Mouse (Mus musculus): ENCODE data around the gene Fam166a. TPM values are rescaled to one million over a fixed set of nuclear protein-coding genes. Genes with fewer than 3 reads are reported as not detected.

Fam166a gene
- polyA plus RNA-seq, 1 experiment from 2014 or later, result 0.89 TPM

DNA sequence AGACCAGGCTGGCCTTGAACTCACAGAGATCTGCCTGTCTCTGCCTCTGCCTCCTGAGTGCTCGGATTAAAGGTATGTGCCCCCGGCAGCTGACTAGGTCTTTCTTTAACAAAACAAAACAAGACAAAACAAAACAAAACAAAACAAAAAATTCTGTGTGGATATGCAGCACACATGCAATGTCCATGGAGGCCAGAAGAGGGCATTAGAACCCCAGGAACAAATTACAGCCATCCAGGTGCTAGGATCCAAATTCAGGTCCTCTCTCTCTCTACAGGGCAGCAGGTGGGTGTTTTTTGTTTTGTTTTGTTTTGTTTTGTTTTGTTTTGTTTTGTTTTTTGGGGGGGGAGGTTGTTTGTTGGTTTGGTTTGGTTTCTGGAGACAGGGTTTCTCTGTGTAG lies 40.3 kb downstream of the Fam166a start:
- Histone ChIP-seq H3K4me3 (no peak overlapping the region), H3K9me3 (no peaks in the 10 kb centered on the region), H3K4me2 (no peak overlapping the region), H3K4me1 (replicated peaks) (peaks cover 38% of the 10 kb centered on the region), H3K27me3 (peaks cover 5% of the 10 kb centered on the region), H3K9ac (no peak overlapping the region), H3K27ac (replicated peaks) (no peak overlapping the region), H3K36me3 (no peaks in the 10 kb centered on the region)
- WGBS, result 54% methylated on average over 2 of the region's 2 CpGs
- no peak for ATAC-seq (ENCODE audit: low read depth)

DNA sequence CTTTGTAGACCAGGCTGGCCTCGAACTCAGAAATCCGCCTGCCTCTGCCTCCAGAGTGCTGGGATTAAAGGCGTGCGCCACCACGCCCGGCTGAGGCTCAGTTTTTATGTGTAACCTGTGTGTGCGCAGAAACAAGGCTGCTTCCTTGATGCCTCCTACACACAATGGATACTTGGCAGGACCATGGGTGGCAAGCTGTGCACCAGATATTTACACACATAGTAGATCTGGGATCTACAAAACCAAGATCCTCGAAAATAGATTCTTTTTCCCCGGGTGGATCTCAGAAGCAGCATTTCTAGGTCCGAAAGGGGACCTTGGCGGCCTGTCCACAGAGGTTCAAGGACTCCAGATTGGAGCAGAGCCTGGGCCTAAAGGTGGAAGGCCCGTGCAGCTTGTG lies 43.3 kb downstream of the Fam166a start:
- peaks cover 47% of the 10 kb centered on the region for H3K4me1 ChIP-seq (replicated peaks)
- H3K27ac ChIP-seq (replicated peaks), result peak overlapping the region; percentile 68
- H3K4me2 ChIP-seq, result peak overlapping the region; percentile 94
- H3K36me3 ChIP-seq, result no peaks in the 10 kb centered on the region
- WGBS, result 57% methylated on average over 12 of the region's 12 CpGs
- H3K27me3 ChIP-seq, result peaks cover 13% of the 10 kb centered on the region
- no peaks in the 10 kb centered on the region for H3K9me3 ChIP-seq
- H3K4me3 ChIP-seq, result peak overlapping the region; percentile 81
- peak; percentile 2; the same call in 1 of the 2 replicates for ATAC-seq (ENCODE audit: low read depth)
- H3K9ac ChIP-seq, result peak overlapping the region; percentile 62

DNA sequence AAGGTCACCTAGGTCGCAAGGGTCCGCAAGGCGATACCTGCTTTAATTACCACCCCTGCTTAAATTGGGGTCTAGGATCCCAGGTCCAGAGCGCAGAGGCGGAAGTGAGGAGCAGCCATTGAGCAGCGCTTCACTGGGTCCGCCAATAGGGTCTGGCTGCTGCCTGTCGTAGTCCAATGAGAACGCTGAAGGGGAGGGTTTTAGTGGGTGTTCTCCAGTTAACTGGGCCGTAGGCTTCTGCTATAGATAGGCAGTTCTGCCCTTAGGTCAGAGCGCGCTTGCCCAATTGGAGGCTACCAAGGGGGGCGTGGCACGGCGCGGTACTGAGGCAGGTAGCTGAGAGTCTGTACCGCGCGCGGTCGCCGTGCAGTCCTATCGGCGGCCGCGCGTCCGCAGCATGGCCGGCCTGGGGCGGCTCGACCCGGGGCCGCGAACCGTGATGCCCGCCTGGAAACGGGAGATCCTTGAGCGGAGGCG lies 43.8 kb downstream of the Fam166a start, which contains the start of gene Tprn:
Gene Tprn, plus strand, starts transcription at position 328 of the 477 bp plus-strand sequence.
- Histone ChIP-seq H3K4me3 (peak within 1 kb of the TSS; percentile 81), H3K4me1 (replicated peaks) (peaks cover 48% of the 10 kb centered on the region), H3K4me2 (peak within 1 kb of the TSS; percentile 94), H3K27me3 (peaks cover 13% of the 10 kb centered on the region), H3K9me3 (no peaks in the 10 kb centered on the region), H3K27ac (replicated peaks) (peak within 1 kb of the TSS; percentile 87), H3K36me3 (no peaks in the 10 kb centered on the region), H3K9ac (peak within 1 kb of the TSS; percentile 81)
- WGBS, result 1% methylated on average over 39 of the region's 39 CpGs
- peak; percentile 98 for ATAC-seq (ENCODE audit: low read depth)

DNA sequence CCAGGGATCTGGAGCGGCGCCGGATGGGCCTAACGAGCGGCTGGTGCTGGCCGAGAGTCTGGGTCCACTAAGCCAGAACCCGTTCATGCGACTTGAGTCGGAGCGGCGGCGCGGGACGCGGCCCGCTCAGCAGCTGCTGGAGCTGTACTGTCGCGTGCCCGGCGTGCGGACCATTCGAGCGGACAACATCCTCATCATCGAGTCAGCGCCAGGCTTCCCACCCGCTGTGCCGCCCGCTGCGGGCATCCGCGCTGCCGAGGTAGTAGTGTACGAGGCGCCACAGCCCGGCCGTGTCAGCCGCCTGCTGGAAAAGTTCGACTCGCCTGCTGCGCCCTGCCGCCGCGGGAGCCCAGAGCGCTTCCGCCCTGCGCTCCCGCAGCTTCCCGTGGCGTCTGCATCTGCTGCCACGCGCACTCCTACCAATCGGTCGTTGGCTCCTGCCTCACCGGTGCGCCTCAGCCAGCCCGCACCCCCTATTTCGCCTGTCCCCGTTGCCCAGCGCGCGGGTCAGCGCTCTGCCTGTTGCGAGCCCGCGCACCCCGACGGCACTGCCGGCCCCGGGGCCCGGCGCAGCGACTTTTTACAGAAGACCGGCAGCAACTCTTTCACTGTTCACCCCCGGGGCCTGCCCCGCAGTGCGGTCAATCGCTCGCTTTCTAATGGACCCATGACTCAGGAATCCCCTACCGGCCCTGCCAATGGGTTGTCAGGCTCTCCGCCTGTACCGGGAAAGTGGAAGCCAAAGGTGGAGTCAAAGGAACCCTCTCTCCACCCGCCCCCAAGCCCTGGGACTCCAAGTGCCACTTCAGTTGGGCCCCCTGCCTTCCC lies 44.5 kb downstream of the Fam166a start:
- no peaks in the 10 kb centered on the region for H3K36me3 ChIP-seq
- H3K27ac ChIP-seq (replicated peaks), result peak overlapping the region; percentile 87
- H3K4me1 ChIP-seq (replicated peaks), result peaks cover 54% of the 10 kb centered on the region
- H3K9me3 ChIP-seq, result no peaks in the 10 kb centered on the region
- ATAC-seq (ENCODE audit: low read depth), result peak; percentile 28
- WGBS, result under 1% methylated on average over 82 of the region's 82 CpGs
- H3K4me2 ChIP-seq, result peak overlapping the region; percentile 94
- H3K27me3 ChIP-seq, result peaks cover 13% of the 10 kb centered on the region
- H3K4me3 ChIP-seq, result peak overlapping the region; percentile 81
- peak overlapping the region; percentile 81 for H3K9ac ChIP-seq

GRCm38 (mm10) chr2:25263623-25264285 lies 45.2 kb downstream of the Fam166a start:
- WGBS, result 15% methylated on average over 12 of the region's 12 CpGs
- Histone ChIP-seq H3K36me3 (peaks cover 7% of the 10 kb centered on the region; the same call in 1 of the 2 replicates), H3K27me3 (peaks cover 13% of the 10 kb centered on the region), H3K9ac (peak overlapping the region; percentile 81), H3K4me3 (peak overlapping the region; percentile 81), H3K27ac (replicated peaks) (peak overlapping the region; percentile 87; the same call in 1 of the 2 replicates), H3K4me2 (peak overlapping the region; percentile 94), H3K4me1 (replicated peaks) (peaks cover 59% of the 10 kb centered on the region), H3K9me3 (no peaks in the 10 kb centered on the region)
- no peak for ATAC-seq (ENCODE audit: low read depth)

GRCm38 (mm10) chr2:25264286-25264660 lies 45.7 kb downstream of the Fam166a start:
- peaks cover 59% of the 10 kb centered on the region for H3K4me1 ChIP-seq (replicated peaks)

DNA sequence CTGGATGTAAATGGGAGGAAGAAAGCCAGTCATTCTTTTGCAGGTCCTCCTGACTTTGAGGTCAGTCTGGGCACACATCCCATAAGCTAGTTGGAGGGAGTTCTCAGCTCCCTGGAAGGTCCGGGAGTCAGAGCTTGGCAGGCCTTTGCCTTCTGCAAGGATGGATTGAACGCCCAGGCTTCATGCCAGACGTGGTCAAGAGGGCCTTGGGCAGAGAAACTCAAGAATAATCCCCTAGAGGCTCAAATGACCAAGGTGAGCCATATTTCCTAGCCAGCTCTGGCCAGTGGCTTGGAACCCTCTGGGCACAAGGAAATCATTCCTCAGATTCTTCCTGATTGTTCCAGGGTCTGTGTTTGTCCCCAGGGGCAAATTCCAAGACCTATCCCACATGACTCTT lies 46.3 kb downstream of the Fam166a start:
- 76% methylated on average over 3 of the region's 3 CpGs for WGBS
- Histone ChIP-seq H3K4me1 (replicated peaks) (peaks cover 59% of the 10 kb centered on the region), H3K36me3 (peaks cover 18% of the 10 kb centered on the region), H3K4me2 (peak overlapping the region; percentile 94), H3K27me3 (peaks cover 13% of the 10 kb centered on the region), H3K9me3 (no peaks in the 10 kb centered on the region), H3K4me3 (peak overlapping the region; percentile 81), H3K9ac (peak overlapping the region; percentile 81), H3K27ac (replicated peaks) (no peak overlapping the region)
- ATAC-seq (ENCODE audit: low read depth), result no peak

More at GRCm38 (mm10) chr2:25264286-25264660, 45.7 kb downstream of the Fam166a start:
- Histone ChIP-seq H3K36me3 (peaks cover 13% of the 10 kb centered on the region), H3K4me3 (peak overlapping the region; percentile 81), H3K9me3 (no peaks in the 10 kb centered on the region), H3K27ac (replicated peaks) (no peak overlapping the region), H3K27me3 (peaks cover 13% of the 10 kb centered on the region), H3K4me2 (peak overlapping the region; percentile 94), H3K9ac (peak overlapping the region; percentile 81)
- no peak for ATAC-seq (ENCODE audit: low read depth)
- WGBS, result 70% methylated on average over 5 of the region's 5 CpGs

DNA sequence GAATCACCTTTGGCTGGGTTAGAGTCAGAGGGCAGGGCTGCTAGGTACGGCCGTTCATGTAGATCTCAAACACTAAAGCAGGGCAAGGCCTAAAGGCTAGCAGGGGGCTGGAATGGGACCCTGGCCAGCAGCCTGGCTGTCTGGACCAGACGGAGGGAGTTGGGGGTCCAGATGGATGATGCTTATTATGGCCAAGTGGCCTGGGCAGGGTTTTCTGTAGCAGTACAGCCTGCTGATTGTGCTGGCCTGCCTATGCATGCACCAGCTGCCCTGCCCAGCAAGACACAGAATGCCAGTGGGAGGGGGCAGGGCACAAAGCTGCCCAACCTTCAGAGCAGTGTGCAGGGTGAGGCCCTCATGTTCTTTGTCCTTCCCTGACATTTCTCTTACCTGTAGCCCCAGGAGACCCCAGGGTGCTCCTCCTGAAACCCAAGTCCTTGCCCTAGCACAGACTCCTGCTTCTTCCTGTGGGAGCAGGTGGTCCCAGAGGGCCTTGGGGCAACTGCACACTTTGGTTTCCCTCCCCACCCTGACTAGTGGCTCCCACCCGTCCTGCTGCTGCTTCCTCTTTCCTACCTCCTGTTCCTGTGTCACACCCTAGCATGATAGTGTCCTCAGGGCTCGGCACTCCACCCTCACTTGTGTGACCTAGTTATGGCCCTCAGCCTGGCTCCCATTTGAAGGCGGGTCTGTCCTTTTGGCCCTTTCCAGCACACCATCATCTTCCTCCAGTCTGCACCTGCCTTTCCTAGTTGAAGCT lies 47.5 kb downstream of the Fam166a start:
- Histone ChIP-seq H3K27me3 (peaks cover 13% of the 10 kb centered on the region), H3K4me2 (peak overlapping the region; percentile 94), H3K9ac (peak overlapping the region; percentile 69), H3K4me3 (peak overlapping the region; percentile 81), H3K27ac (replicated peaks) (peak overlapping the region; percentile 83), H3K36me3 (peaks cover 31% of the 10 kb centered on the region), H3K9me3 (no peaks in the 10 kb centered on the region), H3K4me1 (replicated peaks) (peaks cover 69% of the 10 kb centered on the region)
- WGBS, result 58% methylated on average over 6 of the region's 6 CpGs
- no peak for ATAC-seq (ENCODE audit: low read depth)

DNA sequence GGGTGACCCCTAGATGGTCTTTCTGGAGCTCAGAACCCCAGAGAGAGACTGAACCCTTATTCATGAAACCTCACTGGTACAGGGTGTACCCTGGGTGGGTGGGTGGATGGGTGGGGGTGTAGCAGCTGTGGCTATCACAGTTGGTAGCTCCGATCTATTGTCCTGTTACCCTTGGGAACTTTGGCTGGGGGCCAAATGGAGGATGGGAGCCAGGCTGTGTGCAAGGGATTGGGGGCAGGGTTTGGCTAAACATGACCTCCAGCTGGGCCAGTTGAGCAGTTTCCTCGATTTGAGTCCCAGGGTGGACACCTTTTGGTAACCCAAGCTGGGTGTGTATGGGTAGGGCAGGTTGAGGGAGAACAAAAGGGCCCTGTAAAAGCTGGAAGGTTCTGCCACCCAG lies 48.2 kb downstream of the Fam166a start:
- Histone ChIP-seq H3K27ac (replicated peaks) (peak overlapping the region; percentile 83), H3K4me3 (peak overlapping the region; percentile 81), H3K9me3 (no peaks in the 10 kb centered on the region), H3K36me3 (peaks cover 34% of the 10 kb centered on the region), H3K4me2 (peak overlapping the region; percentile 94), H3K27me3 (peaks cover 13% of the 10 kb centered on the region), H3K4me1 (replicated peaks) (peaks cover 75% of the 10 kb centered on the region), H3K9ac (peak overlapping the region; percentile 69)
- 26% methylated on average over 2 of the region's 2 CpGs for WGBS
- no peak for ATAC-seq (ENCODE audit: low read depth)

DNA sequence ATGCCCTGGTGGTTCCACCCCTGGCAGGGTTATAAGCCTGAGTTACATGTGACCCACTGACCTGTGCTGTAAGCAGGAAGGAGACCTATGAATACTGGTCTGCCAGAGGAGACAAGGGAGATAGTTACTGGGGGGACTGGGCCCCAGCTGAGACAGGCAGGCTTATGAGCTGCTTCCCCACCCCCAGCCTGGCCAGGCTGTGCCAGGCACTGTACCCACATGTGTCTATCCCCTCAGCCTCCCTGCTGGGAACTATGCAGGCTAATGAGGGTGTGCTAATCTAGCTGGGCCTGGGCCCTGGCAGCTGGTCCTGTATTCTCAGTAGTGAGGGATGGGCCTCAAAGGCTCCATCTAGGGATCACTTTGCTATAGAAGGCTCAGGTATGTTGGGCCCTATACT lies 48.7 kb downstream of the Fam166a start:
- H3K9me3 ChIP-seq, result no peaks in the 10 kb centered on the region
- peaks cover 72% of the 10 kb centered on the region for H3K4me1 ChIP-seq (replicated peaks)
- H3K4me2 ChIP-seq, result peak overlapping the region; percentile 94
- peaks cover 34% of the 10 kb centered on the region for H3K36me3 ChIP-seq
- H3K27ac ChIP-seq (replicated peaks), result peak overlapping the region; percentile 83
- peak overlapping the region; percentile 69 for H3K9ac ChIP-seq
- peak overlapping the region; percentile 4; the same call in 1 of the 2 replicates for H3K4me3 ChIP-seq
- ATAC-seq (ENCODE audit: low read depth), result no peak
- peaks cover 13% of the 10 kb centered on the region for H3K27me3 ChIP-seq

DNA sequence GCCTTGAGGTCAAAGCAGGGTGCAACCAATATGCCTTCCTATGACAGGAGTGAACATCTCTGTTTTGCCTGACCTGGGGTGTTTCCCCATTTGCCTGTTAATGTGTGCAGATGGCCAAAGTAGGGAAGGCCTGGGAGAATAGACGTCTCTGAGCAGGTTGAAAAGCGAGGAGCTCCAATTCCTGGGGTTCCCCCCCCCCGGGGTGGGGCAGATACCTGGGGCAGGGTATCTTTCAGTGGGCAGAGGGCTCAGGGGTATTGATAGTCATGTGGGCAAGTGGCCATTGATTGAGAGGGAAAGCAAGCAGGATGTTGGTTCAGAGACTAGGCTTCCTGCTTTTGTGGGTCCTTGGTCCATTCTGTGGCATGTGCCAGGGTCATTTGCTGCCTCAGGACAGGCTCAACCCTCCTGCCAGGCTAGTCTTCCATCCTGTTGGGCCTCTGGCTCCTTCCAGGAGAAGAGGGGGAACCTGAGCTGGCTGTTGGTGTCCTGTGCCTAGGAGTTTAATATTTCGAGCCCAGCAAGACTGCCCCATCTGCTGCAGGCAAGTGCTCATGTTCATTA lies 49.3 kb downstream of the Fam166a start:
- Histone ChIP-seq H3K27ac (replicated peaks) (peak overlapping the region; percentile 83), H3K27me3 (peaks cover 13% of the 10 kb centered on the region), H3K4me3 (no peak overlapping the region), H3K9ac (0 out of 2 replicates have a peak overlapping the region, but pooled peaks have one; percentile 69), H3K9me3 (no peaks in the 10 kb centered on the region), H3K36me3 (peaks cover 34% of the 10 kb centered on the region), H3K4me1 (replicated peaks) (peaks cover 73% of the 10 kb centered on the region), H3K4me2 (peak overlapping the region; percentile 94)
- 79% methylated on average over 4 of the region's 4 CpGs for WGBS
- no peak for ATAC-seq (ENCODE audit: low read depth)

Data from neural tube, embryonic 13.5 days (tissue).